Mouse (Mus musculus): Measurements from ENCODE around the gene Atg5.
"Not testable (repeated sequence)": the region's sequence is repeated elsewhere in the genome, so short reads cannot be mapped to it uniquely, and the experiment has no call there.

Atg5 gene

GRCm38 (mm10) chr10:44316280-44317270 lies 48.4 kb downstream of the Atg5 start:
- DNase-seq, result no peak

- DNase-seq, result no peak
Measured at GRCm38 (mm10) chr10:44322166-44322565, 54.0 kb downstream of the Atg5 start.

DNA sequence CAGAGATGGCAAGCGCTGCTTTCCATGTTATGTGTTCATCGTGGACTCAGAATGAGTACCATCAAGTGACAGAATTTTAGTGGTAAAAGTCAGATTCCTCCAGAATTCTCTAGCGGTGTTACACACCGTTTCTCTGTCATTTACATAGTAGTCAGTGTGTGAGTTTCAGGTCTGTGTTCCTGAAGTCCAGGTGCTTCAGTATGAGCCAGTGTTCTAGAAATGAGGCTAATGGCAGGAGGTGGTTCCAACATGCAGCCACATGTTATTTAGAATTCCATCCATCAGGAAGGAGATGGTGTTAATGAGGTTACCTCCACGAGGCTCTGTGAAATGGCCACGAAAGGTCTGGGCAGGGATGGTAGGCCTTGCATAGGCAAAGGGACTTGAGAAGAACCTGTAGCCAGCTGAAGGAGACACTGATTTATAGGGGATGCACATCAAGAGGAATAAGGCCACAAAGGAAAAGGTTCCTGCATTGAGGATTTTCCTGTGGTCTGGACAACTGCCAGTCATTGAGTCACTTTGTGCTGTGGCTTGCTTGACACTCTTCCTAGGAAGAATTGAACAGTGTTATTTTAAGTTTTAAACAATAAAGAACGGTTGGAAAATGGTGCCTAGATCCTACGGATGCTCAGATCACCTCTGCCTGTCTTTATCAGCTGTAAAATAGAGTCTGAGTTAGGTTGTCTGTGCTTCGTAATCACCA lies 55.1 kb downstream of the Atg5 start:
- DNase-seq, result no peak

GRCm38 (mm10) chr10:44323836-44324235 lies 55.7 kb downstream of the Atg5 start:
- no peak for DNase-seq

- DNase-seq, result no peak
Measured at GRCm38 (mm10) chr10:44325551-44326500, 57.7 kb downstream of the Atg5 start.

- no peak for DNase-seq
Measured at GRCm38 (mm10) chr10:44327057-44327456, 58.9 kb downstream of the Atg5 start.

DNA sequence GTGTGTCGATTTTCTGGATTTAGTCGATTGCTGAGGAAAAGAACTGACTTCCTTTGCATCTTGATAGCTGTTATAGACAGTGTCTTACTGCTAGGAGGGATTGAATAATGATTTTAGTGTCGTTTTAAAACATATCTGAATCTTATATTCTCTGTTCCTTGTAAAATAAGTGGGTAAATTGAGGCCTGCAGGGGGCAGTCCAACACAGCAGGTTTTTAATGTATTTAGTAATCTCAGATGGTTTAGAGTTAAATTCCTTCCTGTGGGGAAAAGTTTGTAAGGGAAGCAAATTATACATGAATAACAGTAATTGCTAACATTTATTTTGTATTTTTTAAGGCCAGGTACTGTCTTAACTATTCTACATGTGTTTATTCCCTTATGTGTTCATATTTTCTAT lies 60.2 kb downstream of the Atg5 start:
- DNase-seq, result peak; percentile 76

DNA sequence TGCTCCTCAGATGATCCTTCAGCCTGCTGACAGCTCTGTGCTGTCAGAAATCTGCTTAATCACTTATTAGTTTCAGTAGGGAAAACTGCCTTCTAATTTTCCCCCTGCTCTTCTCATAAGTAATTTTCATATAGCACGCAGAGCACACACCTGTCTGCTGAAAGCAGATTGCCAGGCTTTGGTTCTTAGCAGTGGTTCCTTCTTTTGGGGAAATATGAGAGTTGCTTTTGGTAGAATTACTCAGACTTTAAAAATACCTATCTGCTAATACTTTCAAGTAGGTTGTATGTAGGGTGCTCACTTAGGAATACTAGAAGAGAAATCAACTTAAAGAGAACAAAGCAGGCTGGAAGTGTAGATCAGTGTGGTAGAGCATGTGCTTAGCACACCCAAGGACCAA lies 62.6 kb downstream of the Atg5 start:
- no peak for DNase-seq

GRCm38 (mm10) chr10:44331469-44331868 lies 63.3 kb downstream of the Atg5 start:
- no peak for DNase-seq

DNA sequence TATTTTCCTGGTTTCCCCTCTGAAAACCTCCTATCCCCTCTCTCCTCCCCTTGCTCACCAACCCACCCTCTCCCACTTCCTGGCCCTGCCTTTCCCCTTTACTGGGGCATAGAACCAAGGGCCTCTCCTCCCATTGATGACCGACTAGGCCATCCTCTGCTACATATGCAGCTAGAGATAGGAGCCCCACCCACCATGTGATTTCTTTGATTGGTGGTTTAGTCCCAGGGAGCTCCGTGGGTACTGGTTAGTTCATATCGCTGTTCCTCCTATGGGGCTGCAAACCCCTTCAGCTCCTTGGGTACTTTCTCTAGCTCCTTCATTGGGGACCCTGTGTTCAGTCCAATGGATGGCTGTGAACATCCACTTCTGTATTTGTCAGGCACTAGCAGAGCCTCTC lies 64.5 kb downstream of the Atg5 start:
- not testable (repeated sequence) for DNase-seq

DNA sequence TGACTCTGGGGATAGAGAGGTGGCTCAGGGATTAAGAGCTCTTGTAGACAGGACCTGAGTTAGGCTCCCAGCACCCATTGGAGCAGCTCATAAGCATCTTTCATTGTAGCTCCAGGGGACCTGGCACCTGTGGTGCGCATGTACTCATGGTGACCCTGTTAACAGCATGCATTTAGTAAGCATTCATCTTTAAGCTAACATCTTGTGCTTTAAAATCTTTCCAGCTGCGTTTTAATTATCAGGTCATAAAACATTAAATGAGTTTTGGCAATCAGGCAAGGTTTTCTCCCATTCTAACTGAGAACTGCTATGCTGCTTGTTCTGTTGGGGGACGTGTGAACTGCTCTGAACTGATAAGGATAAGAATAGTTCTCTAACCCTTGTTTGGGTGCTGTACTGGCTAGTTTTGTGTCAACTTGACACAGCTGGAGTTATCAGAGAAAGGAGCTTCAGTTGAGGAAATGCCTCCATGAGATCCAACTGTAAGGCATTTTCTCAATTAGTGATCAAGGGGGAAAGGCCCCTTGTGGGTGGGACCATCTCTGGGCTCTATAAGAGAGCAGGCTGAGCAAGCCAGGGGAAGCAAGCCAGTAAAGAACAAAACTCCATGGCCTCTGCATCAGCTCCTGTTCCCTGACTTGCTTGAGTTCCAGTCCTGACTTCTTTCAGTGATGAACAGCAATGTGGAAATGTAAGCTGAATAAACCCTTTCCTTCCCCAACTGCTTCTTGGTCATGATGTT lies 68.7 kb downstream of the Atg5 start:
- DNase-seq, result not testable (repeated sequence)

GRCm38 (mm10) chr10:44338571-44338970 lies 70.4 kb downstream of the Atg5 start:
- DNase-seq, result no peak

DNA sequence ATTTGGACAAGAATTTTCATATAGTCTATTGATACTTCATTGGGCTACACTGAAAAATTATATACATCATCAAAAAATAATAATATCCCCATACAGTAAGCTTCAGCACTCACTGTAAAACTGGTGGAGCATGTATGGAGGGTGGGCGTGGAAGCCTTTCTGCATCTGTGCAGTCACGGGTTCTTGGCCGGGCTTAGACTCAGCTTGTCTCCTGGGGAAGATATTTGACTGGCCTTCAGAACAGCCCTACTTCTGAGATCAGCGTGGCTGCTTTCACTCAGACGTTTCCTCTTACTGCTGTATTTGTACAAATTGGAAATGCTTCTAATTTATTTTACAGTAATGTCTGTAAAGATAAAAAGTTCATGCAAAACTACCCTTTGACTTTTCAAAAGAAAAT lies 71.2 kb downstream of the Atg5 start:
- DNase-seq, result no peak

DNA sequence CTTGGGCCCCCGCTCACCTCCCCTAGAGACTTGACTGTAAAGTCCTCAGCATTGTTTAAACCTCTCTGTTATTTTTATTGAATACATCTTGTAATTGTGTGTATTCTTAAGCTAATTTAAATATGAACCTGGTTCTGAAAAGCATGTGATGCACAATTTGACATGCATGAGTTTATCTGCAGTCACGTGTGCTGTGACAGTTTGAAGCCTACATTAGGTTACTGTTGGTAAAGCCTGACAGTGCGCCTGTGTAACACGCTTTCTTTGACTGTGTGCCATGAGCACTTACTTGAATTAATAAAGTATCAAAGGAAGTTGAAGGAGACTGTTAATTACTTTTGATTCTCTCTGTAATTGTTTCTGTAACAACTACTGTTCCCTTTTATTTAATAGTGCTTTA lies 72.8 kb downstream of the Atg5 start:
- DNase-seq, result no peak

- DNase-seq, result no peak
Measured at GRCm38 (mm10) chr10:44341826-44342521, 73.8 kb downstream of the Atg5 start.

DNA sequence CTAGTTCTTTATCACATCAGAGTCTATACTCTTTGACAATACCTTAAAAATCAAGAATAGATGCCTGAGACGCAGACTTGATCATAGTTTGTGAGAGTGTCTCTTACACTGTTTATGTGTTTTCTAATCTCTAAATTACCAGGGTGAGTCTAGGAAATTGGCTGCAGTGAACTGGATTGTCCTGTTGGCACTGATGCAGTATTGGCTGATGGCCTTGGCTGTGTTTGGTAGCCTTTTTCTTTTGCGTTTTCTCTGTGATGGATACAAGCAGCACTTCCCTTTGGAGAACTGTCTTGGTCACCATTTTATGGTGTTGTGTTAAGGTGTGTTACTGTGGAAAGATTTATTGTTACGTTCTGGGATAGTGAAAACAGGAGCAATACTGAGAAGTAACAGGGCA lies 75.2 kb downstream of the Atg5 start:
- no peak for DNase-seq

GRCm38 (mm10) chr10:44347549-44348172 lies 79.5 kb downstream of the Atg5 start:
- no peak for DNase-seq

GRCm38 (mm10) chr10:44348474-44349415 lies 80.6 kb downstream of the Atg5 start:
- DNase-seq, result no peak

DNA sequence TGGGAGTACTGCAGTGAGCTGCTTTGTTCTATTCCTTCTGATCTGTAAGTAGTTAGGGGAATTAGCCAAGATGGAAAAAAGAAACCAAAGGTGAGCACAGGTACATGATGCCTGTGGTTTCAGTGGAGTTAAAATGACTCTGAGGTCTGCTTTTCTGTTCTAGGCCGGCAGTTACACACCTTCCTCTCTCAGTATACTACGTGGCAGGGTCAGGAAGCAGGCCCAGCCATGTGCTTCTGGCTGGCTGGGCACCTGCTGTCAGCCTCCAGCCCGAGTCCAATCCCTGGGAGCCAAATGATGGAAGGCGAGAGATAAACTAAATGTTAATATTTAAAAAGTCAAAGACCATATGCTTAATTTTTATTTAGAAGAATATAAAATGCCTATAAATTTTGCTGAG lies 85.3 kb downstream of the Atg5 start:
- DNase-seq, result no peak

DNA sequence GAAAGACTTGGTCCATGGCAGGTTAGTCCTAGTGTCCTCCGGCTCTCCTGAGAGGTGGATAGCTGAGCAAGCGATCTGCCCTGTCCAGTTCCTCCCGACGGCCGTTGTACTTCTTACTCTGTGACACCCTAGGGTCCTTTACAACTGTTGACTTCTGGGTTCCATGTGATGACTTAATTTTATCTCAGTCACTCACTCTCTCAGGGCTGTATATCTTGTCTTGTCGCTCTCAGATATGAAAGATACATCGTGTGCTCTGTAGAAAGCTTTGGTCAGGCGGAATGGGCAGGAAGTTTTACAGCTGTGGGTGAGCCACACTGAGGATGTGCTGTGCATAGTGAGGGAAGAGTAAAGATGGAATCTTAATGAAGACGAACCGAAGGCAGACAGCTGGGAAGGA lies 86.2 kb downstream of the Atg5 start:
- no peak for DNase-seq

Data from right cerebral cortex, postnatal 4 days (tissue).